Mouse (Mus musculus): Measurements from ENCODE around the gene Slc16a9.
A peak's percentile ranks its signal among the peaks of the same experiment; 100 is the strongest.

The Slc16a9 gene

DNA sequence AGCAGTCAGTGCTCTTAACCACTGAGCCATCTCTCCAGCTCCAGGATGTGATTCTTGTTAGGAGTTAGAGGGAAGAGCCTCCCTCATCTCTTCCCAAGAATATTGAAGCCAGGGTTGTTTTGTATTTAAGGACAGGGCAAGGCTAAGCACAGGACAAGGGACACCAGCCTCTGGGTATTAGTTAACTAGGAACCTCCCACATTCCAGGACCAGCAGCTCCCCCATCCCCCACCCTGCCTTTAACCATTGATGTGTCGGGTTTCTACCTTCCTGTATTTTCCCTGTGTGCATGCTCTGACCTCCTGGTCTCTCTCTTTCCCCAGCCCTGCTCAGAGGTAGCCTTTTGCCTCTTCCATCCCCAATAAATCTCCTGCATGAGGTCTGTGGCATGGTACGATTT is 56.3 kb downstream of the Slc16a9 start:
- DNase-seq (ENCODE audit: low spot score) = no peak

DNA sequence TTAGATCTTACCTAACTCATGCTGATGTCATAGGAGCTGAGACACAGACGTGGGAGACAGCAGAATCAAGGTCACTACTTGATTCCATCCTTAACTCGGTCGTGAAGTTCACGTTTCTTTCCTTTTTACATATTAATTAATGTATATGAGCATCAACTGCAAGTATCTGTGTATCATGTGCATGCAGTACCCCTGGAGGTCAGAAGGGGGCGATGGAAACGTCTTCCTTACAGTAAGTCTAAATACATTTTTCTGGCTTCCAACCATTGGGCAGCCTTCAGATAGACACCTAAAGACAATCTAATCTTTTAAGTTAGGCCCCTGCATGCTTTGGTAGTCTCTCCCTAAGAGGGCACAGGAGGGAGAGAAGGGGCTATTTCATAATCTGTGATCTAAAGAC is 58.3 kb downstream of the Slc16a9 start:
- no peak for DNase-seq (ENCODE audit: low spot score)

DNA sequence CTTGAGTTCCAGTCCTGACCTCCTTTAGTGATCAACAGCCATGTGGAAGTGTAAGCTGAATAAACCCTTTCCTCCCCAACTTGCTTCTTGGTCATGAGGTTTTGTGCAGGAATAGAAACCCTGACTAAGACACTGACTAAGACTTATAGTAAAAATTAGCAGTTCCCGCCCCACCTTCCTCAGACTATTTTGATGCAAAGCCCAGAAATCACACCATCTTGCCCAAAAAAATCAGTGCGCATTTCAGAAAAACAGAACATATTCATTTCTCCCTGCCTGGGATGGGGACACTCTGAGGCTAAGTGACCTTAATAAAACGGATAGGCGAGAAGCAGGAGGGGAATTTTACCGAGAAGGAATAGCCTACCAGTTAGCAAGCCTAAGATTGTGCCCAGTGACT is 60.8 kb downstream of the Slc16a9 start:
- no peak for DNase-seq (ENCODE audit: low spot score)

DNA sequence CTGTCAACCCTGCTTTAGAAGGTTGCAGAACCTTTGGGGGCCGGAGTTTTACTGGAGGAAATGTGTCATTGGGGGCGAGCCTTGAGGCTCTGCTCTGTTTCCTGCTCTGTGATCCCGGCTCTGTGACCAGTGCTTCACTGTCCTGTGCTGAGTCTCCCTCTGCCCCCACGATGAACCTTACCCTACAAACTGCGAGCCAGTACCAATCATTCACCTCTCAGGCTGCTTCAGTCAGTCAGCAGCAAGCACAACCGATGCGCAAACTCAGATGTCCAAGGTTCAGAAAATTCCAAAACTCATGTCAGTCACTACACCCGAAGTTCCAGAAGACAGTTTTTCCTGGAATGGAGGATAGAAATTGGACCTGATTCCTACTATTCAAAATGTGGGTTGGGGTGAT is 64.5 kb downstream of the Slc16a9 start:
- DNase-seq (ENCODE audit: low spot score) = no peak

DNA sequence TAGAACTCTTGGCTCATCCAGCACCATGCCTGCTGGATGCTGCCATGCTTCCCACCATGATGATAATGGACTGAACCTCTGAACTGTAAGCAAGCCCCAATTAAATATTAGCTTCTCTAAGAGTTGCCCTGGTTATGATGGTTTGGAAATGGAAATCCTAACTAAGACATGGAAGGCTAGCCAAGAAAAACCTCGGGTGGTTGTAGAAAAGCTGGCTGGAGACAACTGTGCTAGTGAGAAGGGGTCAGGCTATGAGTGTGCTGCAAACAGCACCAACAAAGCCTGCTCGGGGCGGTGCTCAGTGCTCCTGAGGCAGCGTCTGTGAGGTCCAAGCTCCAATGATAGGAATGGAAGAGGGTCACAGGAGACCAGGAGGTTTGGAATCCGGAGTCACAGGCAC is 65.7 kb downstream of the Slc16a9 start:
- DNase-seq (ENCODE audit: low spot score) = no peak

DNA sequence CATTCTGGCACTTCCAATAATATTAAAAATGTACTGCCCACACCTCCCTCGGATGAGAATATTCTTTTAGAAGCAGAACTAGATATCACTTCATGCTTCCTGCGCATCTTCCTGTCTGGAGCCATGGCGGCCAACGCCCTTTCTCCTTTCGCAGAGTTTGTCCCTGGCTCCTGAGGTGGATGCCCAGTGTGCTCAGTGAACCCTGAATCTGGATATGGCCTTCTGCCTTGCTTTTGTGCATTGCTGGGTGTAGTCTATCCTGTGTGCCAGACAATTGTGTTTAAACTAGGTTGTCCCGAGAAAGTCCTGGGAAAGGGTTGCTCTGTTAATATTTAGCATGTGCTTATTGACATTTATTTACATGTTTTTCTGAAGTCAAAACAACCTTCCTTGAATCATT is 71.0 kb downstream of the Slc16a9 start:
- DNase-seq (ENCODE audit: low spot score) = no peak

DNA sequence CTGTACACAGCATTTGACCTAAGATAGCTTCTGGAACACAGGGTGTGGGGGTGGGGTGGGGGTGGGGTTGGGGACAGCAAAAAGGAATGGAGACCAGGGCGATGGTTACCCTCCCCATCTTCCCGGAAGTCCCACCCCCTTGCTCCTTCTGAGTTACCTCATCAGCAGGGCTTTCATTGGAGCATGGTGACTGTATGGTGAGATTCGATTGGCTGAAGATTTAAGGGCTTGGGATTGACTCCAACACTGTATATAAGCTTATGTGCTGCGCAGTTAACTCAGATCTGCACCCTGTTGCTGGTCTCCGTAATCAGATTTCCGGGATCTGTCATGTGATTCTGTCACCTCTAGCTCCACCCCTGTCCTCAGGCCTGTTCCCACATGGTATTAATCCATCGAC is 72.0 kb downstream of the Slc16a9 start:
- DNase-seq (ENCODE audit: low spot score) = no peak

DNA sequence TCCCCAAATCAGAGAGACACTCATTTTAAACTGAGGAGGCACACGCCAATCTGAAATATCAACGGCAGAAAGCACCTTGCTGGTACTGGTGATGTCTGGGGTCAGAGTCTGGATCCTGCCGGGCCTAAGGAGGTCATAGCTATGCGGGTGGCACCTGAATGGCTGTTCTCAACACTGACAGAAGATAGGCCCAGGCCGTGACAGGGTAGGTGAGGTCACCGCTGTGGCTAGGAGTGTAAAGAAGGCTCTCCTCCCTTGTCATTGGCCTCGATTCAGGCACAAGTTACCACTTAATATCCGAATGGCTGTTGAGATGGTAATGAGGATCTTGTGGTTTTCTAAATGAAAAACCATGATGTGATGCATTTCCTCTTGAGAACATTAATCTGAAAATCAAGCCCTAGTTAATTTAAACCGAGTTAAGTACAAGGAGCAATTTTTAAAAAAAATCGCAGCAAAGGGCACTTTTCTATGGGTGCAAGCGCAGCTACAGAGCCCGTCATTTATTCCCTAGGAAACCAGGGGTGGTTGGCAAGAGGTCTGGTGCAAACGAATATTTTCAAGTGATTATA is 72.6 kb downstream of the Slc16a9 start:
- no peak for DNase-seq (ENCODE audit: low spot score)

DNA sequence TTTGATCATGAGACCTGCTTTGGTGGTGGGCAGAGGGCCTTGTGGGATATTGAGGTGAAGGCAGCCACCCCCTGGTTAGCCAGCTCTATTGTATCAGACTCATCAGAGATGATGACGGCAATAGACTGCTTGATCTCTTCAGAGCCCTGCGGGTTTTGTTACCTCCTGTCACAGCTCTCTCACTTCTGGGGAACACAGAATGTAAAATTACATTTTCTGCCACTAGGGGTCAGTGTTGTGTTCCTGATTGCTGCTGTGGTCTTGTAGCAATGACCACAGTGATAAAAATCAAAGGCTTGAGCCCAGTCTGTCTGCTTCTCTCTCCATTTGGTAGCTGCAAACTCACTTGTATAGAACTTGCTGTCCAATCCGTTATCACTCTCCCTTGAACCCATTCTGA is 73.7 kb downstream of the Slc16a9 start:
- peak; percentile 86 for DNase-seq (ENCODE audit: low spot score)

DNA sequence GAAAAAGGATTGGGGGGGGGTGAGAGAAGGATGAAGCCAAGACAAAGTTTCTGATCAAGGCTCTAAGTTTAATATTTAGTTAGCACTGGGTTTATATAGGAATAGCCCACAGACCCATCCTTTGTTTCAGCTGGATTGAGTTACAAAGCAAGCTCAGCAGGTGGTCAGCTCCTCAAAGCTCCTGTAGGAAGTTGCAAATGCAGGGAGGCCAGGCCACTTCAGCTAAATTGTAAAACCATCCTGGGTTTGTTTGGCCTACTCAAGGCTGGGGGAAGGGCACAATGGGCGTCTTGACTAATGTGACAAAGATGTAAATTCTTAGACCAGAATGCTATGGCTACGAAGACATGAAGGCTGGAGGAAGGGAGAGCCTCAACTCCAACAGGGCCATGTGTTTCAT is 80.6 kb downstream of the Slc16a9 start:
- no peak for DNase-seq (ENCODE audit: low spot score)

DNA sequence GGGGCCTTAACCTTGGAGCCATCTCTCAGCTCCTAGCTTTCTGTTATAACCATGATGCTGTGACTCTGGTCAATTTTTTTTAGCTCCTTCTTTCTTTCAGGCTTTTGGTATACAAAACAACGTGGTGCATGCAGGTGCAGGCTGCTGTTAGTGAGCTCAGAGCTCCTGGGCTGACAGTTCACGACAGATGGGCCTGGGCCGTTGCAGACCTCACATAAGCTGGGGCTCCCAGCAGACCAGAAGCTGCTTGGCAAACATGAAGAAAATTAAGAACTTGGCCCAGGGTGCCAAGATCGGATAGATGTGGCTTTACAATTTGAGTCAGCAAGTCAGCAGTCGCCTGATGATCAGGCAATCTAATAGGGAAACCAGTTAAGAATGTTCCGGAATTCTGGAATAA is 82.4 kb downstream of the Slc16a9 start:
- no peak for DNase-seq (ENCODE audit: low spot score)

DNA sequence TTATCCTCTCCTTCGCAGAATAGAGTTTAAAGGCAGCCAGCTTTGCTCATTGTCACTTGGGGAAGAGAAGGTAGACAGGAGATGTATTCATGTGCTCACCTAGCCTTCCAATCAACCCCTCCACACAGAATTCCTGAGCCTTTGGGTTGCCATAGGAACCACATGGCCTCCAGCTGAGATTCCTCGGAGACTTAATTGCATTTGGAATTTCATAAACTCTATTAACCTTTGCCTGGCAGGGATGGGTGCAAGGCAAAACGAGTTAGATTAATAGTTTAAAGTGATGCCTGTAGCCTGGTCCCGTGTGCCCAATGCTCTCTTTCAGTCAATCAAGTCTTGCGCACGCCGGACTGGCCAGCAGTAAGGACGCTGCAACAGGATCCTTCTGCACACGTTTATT is 83.2 kb downstream of the Slc16a9 start:
- DNase-seq (ENCODE audit: low spot score) = no peak

Data from layer of hippocampus, adult 9-10 months (tissue).